Mouse (Mus musculus) hindbrain, embryonic 13.5 days (tissue): ENCODE results near the gene Pom121l2. TPM values are rescaled to one million over a fixed set of nuclear protein-coding genes. Genes with fewer than 3 reads are reported as not detected.

ENCODE experiments used
- ATAC-seq: fragments of 200-750 bp; cut with Nextera tagmentation; 2 replicates; pipeline ENCODE4 v1.8.0; 2017; ENCODE audit warnings: moderate TSS enrichment; ENCODE audit not compliant: low FRiP score
- H3K27ac ChIP-seq: fragments of 300-500 bp; sonication (generic); 2 replicates; pipeline ENCODE4 v1.5.1; 2015; ENCODE audit warnings: inconsistent platforms, mild to moderate bottlenecking, moderate library complexity
- H3K27me3 ChIP-seq: fragments of 300-500 bp; sonication (generic); 2 replicates; pipeline ENCODE4 v1.6.1; 2015; ENCODE audit warnings: mild to moderate bottlenecking, inconsistent platforms
- H3K36me3 ChIP-seq: fragments of 300-500 bp; sonication (generic); 2 replicates; pipeline ENCODE4 v1.6.1; 2015; ENCODE audit warnings: mild to moderate bottlenecking, inconsistent platforms
- H3K4me1 ChIP-seq: fragments of 300-500 bp; sonication (generic); replicated peaks from 2 replicates; pipeline ENCODE4 v1.6.1; 2015; ENCODE audit warnings: inconsistent platforms
- H3K4me2 ChIP-seq: fragments of 300-500 bp; sonication (generic); 2 replicates; pipeline ENCODE4 v1.6.1; 2015; ENCODE audit warnings: inconsistent platforms, mild to moderate bottlenecking, moderate library complexity
- H3K4me3 ChIP-seq: fragments of 300-500 bp; sonication (generic); 2 replicates; pipeline ENCODE4 v1.5.1; 2015; ENCODE audit warnings: mild to moderate bottlenecking, inconsistent platforms
- H3K9ac ChIP-seq: fragments of 300-500 bp; sonication (generic); 2 replicates; pipeline ENCODE4 v1.6.1; 2015; ENCODE audit warnings: mild to moderate bottlenecking, inconsistent platforms
- H3K9me3 ChIP-seq: fragments of 300-500 bp; sonication (generic); 2 replicates; pipeline ENCODE4 v1.6.1; 2016; ENCODE audit warnings: inconsistent platforms
- WGBS: fragments of 180-500 bp; shearing (Covaris S2); methylation state at CpG from one replicate; pipeline ENCODE4 v1.1.7; 2015; 5-methylcytosine and 5-hydroxymethylcytosine counted together
- microRNA-seq: library from miRNA; unstranded; fragments of <30 nt; microRNA quantifications from one replicate; pipeline ENCODE4, GENCODE M21; 2016
- polyA plus RNA-seq: library from polyadenylated mRNA; unstranded; fragments of >200 nt; fragmentation: Nextera tagmentation; extraction: Ambion mirVana; gene quantifications from 2 replicates; pipeline ENCODE4 v1.2.1, GENCODE M21; 2015

Gene Pom121l2
- polyA plus RNA-seq, 1 experiment from 2014 or later, result not detected

DNA sequence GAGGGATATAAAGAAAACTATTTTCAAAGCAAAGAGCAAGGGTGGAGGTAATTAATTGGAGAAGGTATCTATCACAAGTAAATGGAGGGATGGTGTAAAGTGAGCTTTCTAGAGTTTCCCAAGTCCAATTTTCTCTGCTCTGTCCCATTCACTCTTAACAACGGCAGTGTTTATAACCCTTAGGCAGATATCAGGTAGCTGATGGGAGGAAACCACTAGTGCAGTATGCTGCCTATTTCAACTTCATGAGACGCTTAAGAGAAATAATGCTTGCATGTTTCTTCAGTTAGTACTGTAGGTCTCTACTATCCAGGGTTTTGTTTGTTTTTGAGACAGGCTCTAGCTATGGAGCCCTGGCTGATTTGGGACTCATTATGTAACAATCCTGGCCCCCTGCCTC lies 56.4 kb downstream of the Pom121l2 start:
- no peaks in the 10 kb centered on the region for H3K36me3 ChIP-seq
- no peak overlapping the region for H3K4me2 ChIP-seq
- no peaks in the 10 kb centered on the region for H3K27me3 ChIP-seq
- H3K4me1 ChIP-seq, result peaks cover 33% of the 10 kb centered on the region
- H3K27ac ChIP-seq, result no peak overlapping the region
- no peak overlapping the region for H3K9ac ChIP-seq
- no peak overlapping the region for H3K4me3 ChIP-seq
- WGBS, result 87% methylated on average over 2 of the region's 2 CpGs
- H3K9me3 ChIP-seq, result no peaks in the 10 kb centered on the region
- ATAC-seq, result no peak

Small RNA genes within 50 kb of the gene (microRNA-seq; reads per million reads assigned to microRNA genes)
- gene Gm44390, result not detected

Other genes with a start within 250 kb of the Pom121l2 start
- 0.39 and 0.84 TPM in 2 replicates for gene Hist1h4j, start 246.1 kb upstream of the Pom121l2 start, polyA plus RNA-seq
- gene Hist1h4k, start 230.7 kb upstream of the Pom121l2 start, polyA plus RNA-seq, result 1.6 and 2.7 TPM in 2 replicates
- 10.4 and 11.4 TPM in 2 replicates for gene Hist1h2ak, start 227.4 kb upstream of the Pom121l2 start, polyA plus RNA-seq
- gene Hist1h2bn, start 227.1 kb upstream of the Pom121l2 start, polyA plus RNA-seq, result 0.60 and 2.1 TPM in 2 replicates
- gene Hist1h1b, start 200.6 kb upstream of the Pom121l2 start, polyA plus RNA-seq, result 5.5 and 7.8 TPM in 2 replicates
- gene Hist1h3i, start 197.8 kb upstream of the Pom121l2 start, polyA plus RNA-seq, result 44.3 and 48.5 TPM in 2 replicates
- 1.8 and 2.8 TPM in 2 replicates for gene Hist1h2an, start 194.0 kb upstream of the Pom121l2 start, polyA plus RNA-seq
- 0.68 and 0.97 TPM in 2 replicates for gene Hist1h2bp, start 193.7 kb upstream of the Pom121l2 start, polyA plus RNA-seq
- 7.3 and 7.8 TPM in 2 replicates for gene Hist1h2bq, start 171.0 kb upstream of the Pom121l2 start, polyA plus RNA-seq
- gene Hist1h2ao, start 170.7 kb upstream of the Pom121l2 start, polyA plus RNA-seq, result not detected in 2 replicates
- gene Hist1h4m, start 169.4 kb upstream of the Pom121l2 start, polyA plus RNA-seq, result not detected in 2 replicates
- gene Hist1h4n, start 149.0 kb upstream of the Pom121l2 start, polyA plus RNA-seq, result 6.7 and 8.6 TPM in 2 replicates
- 898 and 915 TPM in 2 replicates for gene Hist1h2ap, start 147.7 kb upstream of the Pom121l2 start, polyA plus RNA-seq
- gene Hist1h2br, start 147.5 kb upstream of the Pom121l2 start, polyA plus RNA-seq, result 7.5 and 7.7 TPM in 2 replicates
- 16.8 and 19.9 TPM in 2 replicates for gene Zfp184, start 36.1 kb upstream of the Pom121l2 start, polyA plus RNA-seq
- gene Prss16, start 28.5 kb downstream of the Pom121l2 start, polyA plus RNA-seq, result 0.12 and 0.14 TPM in 2 replicates
- 1.9 TPM in 1 of 2 replicates, not detected in the other for gene Hist1h2ah, start 54.4 kb downstream of the Pom121l2 start, polyA plus RNA-seq
- gene Hist1h2bk, start 54.7 kb downstream of the Pom121l2 start, polyA plus RNA-seq, result 0.84 and 3.1 TPM in 2 replicates
- gene Hist1h4i, start 60.2 kb downstream of the Pom121l2 start, polyA plus RNA-seq, result 12.2 and 12.9 TPM in 2 replicates
- gene Hist1h2ag, start 61.8 kb downstream of the Pom121l2 start, polyA plus RNA-seq, result 11.9 and 17.6 TPM in 2 replicates
- 1.8 and 5.0 TPM in 2 replicates for gene Hist1h2bj, start 62.0 kb downstream of the Pom121l2 start, polyA plus RNA-seq
- gene Vmn1r188, start 103.2 kb downstream of the Pom121l2 start, polyA plus RNA-seq, result not detected in 2 replicates
- not detected in 2 replicates for gene Vmn1r189, start 124.6 kb downstream of the Pom121l2 start, polyA plus RNA-seq
- not detected in 2 replicates for gene Vmn1r191, start 202.8 kb downstream of the Pom121l2 start, polyA plus RNA-seq
- not detected in 2 replicates for gene Vmn1r192, start 209.9 kb downstream of the Pom121l2 start, polyA plus RNA-seq
- not detected in 2 replicates for gene Vmn1r193, start 242.0 kb downstream of the Pom121l2 start, polyA plus RNA-seq